Mouse (Mus musculus) heart, embryonic 13.5 days (tissue): ENCODE measurements around the gene Kpna6. TPM values are rescaled to one million over a fixed set of nuclear protein-coding genes. Genes with fewer than 3 reads are reported as not detected.

Experiments used
- ATAC-seq: fragments of 200-750 bp; cut with Nextera tagmentation; 2 replicates; pipeline ENCODE4 v1.8.0; 2017; ENCODE audit warnings: moderate TSS enrichment; ENCODE audit not compliant: insufficient number of reproducible peaks, low FRiP score, low TSS enrichment; ENCODE audit errors: extremely low read depth
- H3K27ac ChIP-seq: fragments of 300-500 bp; sonication (generic); replicated peaks from 2 replicates; pipeline ENCODE4 v1.5.1; 2015; ENCODE audit warnings: moderate library complexity, mild to moderate bottlenecking, inconsistent platforms
- H3K27me3 ChIP-seq: fragments of 300-500 bp; sonication (generic); replicated peaks from 2 replicates; pipeline ENCODE4 v1.6.1; 2015; ENCODE audit warnings: mild to moderate bottlenecking, inconsistent platforms
- H3K36me3 ChIP-seq: fragments of 300-500 bp; sonication (generic); 2 replicates; pipeline ENCODE4 v1.6.1; 2015; ENCODE audit warnings: mild to moderate bottlenecking, inconsistent platforms
- H3K4me1 ChIP-seq: fragments of 300-500 bp; sonication (generic); 2 replicates; pipeline ENCODE4 v1.6.1; 2015; ENCODE audit warnings: inconsistent platforms
- H3K4me2 ChIP-seq: fragments of 300-500 bp; sonication (generic); 2 replicates; pipeline ENCODE4 v1.6.1; 2015; ENCODE audit warnings: inconsistent platforms, mild to moderate bottlenecking, moderate library complexity
- H3K4me3 ChIP-seq: fragments of 300-500 bp; sonication (generic); 2 replicates; pipeline ENCODE4 v1.5.1; 2015; ENCODE audit warnings: moderate library complexity, mild to moderate bottlenecking, inconsistent platforms
- H3K9ac ChIP-seq: fragments of 300-500 bp; sonication (generic); 2 replicates; pipeline ENCODE4 v1.6.1; 2015; ENCODE audit warnings: inconsistent platforms, mild to moderate bottlenecking, moderate library complexity
- H3K9me3 ChIP-seq: fragments of 300-500 bp; sonication (generic); 2 replicates; pipeline ENCODE4 v1.6.1; 2016; ENCODE audit warnings: inconsistent platforms
- WGBS: fragments of 180-500 bp; shearing (Covaris S2); methylation state at CpG from one replicate; pipeline ENCODE4 v1.1.7; 2015; ENCODE audit warnings: mixed read lengths; 5-methylcytosine and 5-hydroxymethylcytosine counted together
- microRNA-seq: library from miRNA; unstranded; fragments of <30 nt; microRNA quantifications from one replicate; pipeline ENCODE4, GENCODE M21; 2016
- polyA plus RNA-seq: library from polyadenylated mRNA; unstranded; fragments of >200 nt; fragmentation: Nextera tagmentation; extraction: Ambion mirVana; gene quantifications from 2 replicates; pipeline ENCODE4 v1.2.1, GENCODE M21; 2015

The Kpna6 gene
- polyA plus RNA-seq, 1 experiment from 2014 or later, result 13.3 TPM

- H3K27ac ChIP-seq, result no peak overlapping the region
- H3K4me2 ChIP-seq, result no peak overlapping the region
- H3K9me3 ChIP-seq, result no peaks in the 10 kb centered on the region
- 86% methylated on average over 3 of the region's 3 CpGs for WGBS
- peaks cover 26% of the 10 kb centered on the region for H3K4me1 ChIP-seq
- no peak overlapping the region for H3K9ac ChIP-seq
- no peaks in the 10 kb centered on the region for H3K27me3 ChIP-seq
- no peak for ATAC-seq
- H3K36me3 ChIP-seq, result peaks cover 24% of the 10 kb centered on the region
- no peak overlapping the region for H3K4me3 ChIP-seq
These were observed 55.9 kb downstream of the Kpna6 start for GRCm38 (mm10) chr4:129616631-129617030.

GRCm38 (mm10) chr4:129615801-129616290 is 56.7 kb downstream of the Kpna6 start:
- Histone ChIP-seq H3K9ac (no peak overlapping the region), H3K9me3 (no peaks in the 10 kb centered on the region), H3K4me3 (no peak overlapping the region), H3K27ac (no peak overlapping the region), H3K4me1 (peaks cover 24% of the 10 kb centered on the region), H3K4me2 (no peak overlapping the region), H3K27me3 (no peaks in the 10 kb centered on the region), H3K36me3 (peaks cover 24% of the 10 kb centered on the region)
- no peak for ATAC-seq
- WGBS, result 85% methylated on average over 9 of the region's 9 CpGs

- no peaks in the 10 kb centered on the region for H3K27me3 ChIP-seq
- peaks cover 33% of the 10 kb centered on the region for H3K36me3 ChIP-seq
- peak within 1 kb of the TSS; percentile 24; the same call in 1 of the 2 replicates for H3K9ac ChIP-seq
- no peak within 1 kb of the TSS for H3K4me3 ChIP-seq
- peaks cover 21% of the 10 kb centered on the region for H3K4me1 ChIP-seq
- WGBS, result 73% methylated on average over 6 of the region's 6 CpGs
- no peak within 1 kb of the TSS for H3K4me2 ChIP-seq
- no peak within 1 kb of the TSS for H3K27ac ChIP-seq
- ATAC-seq, result no peak
- H3K9me3 ChIP-seq, result no peaks in the 10 kb centered on the region
These were observed 58.5 kb downstream of the Kpna6 start, which contains the start of gene Dcdc2b for GRCm38 (mm10) chr4:129614093-129614492. Dcdc2b (minus strand) TSS chr4:129614257.

GRCm38 (mm10) chr4:129610472-129610871 is 62.1 kb downstream of the Kpna6 start:
- H3K27ac ChIP-seq, result no peak overlapping the region
- WGBS, result 58% methylated on average over 4 of the region's 4 CpGs
- peaks cover 44% of the 10 kb centered on the region for H3K36me3 ChIP-seq
- H3K27me3 ChIP-seq, result no peaks in the 10 kb centered on the region
- no peak for ATAC-seq
- no peaks in the 10 kb centered on the region for H3K9me3 ChIP-seq
- H3K4me1 ChIP-seq, result peaks cover 12% of the 10 kb centered on the region
- H3K4me2 ChIP-seq, result no peak overlapping the region
- no peak overlapping the region for H3K4me3 ChIP-seq
- H3K9ac ChIP-seq, result no peak overlapping the region

- H3K27ac ChIP-seq, result no peak overlapping the region
- no peak overlapping the region for H3K4me2 ChIP-seq
- H3K4me1 ChIP-seq, result peaks cover 12% of the 10 kb centered on the region
- H3K27me3 ChIP-seq, result no peaks in the 10 kb centered on the region
- no peaks in the 10 kb centered on the region for H3K9me3 ChIP-seq
- H3K9ac ChIP-seq, result no peak overlapping the region
- 77% methylated on average over 4 of the region's 4 CpGs for WGBS
- H3K4me3 ChIP-seq, result no peak overlapping the region
- H3K36me3 ChIP-seq, result peaks cover 47% of the 10 kb centered on the region
- no peak for ATAC-seq
These were observed 62.5 kb downstream of the Kpna6 start for GRCm38 (mm10) chr4:129610026-129610425.

- H3K9me3 ChIP-seq, result no peaks in the 10 kb centered on the region
- no peak overlapping the region for H3K9ac ChIP-seq
- 78% methylated on average over 12 of the region's 12 CpGs for WGBS
- H3K4me3 ChIP-seq, result no peak overlapping the region
- no peak for ATAC-seq
- H3K27me3 ChIP-seq, result no peaks in the 10 kb centered on the region
- H3K36me3 ChIP-seq, result peaks cover 52% of the 10 kb centered on the region
- H3K4me1 ChIP-seq, result peaks cover 8% of the 10 kb centered on the region
- H3K27ac ChIP-seq, result no peak overlapping the region
- H3K4me2 ChIP-seq, result no peak overlapping the region
These were observed 63.4 kb downstream of the Kpna6 start for GRCm38 (mm10) chr4:129609139-129609631.

- no peak overlapping the region for H3K4me3 ChIP-seq
- H3K4me1 ChIP-seq, result 0 out of 2 replicates have a peak, but pooled peaks cover 4% of the 10 kb centered on the region
- no peak overlapping the region for H3K4me2 ChIP-seq
- no peak overlapping the region for H3K9ac ChIP-seq
- H3K9me3 ChIP-seq, result no peaks in the 10 kb centered on the region
- WGBS, result 36% methylated on average over 7 of the region's 7 CpGs
- ATAC-seq, result no peak
- no peaks in the 10 kb centered on the region for H3K27me3 ChIP-seq
- H3K36me3 ChIP-seq, result peaks cover 59% of the 10 kb centered on the region
- H3K27ac ChIP-seq, result no peak overlapping the region; the same call in 1 of the 2 replicates
These were observed 64.0 kb downstream of the Kpna6 start for GRCm38 (mm10) chr4:129608426-129609025.

- Histone ChIP-seq H3K27me3 (no peaks in the 10 kb centered on the region), H3K27ac (peak within 1 kb of the TSS; percentile 81), H3K4me1 (peaks cover 27% of the 10 kb centered on the region), H3K9ac (peak within 1 kb of the TSS; percentile 97), H3K4me2 (peak within 1 kb of the TSS; percentile 88), H3K36me3 (peaks cover 68% of the 10 kb centered on the region), H3K9me3 (no peaks in the 10 kb centered on the region), H3K4me3 (peak within 1 kb of the TSS; percentile 99)
- WGBS, result under 1% methylated on average over 71 of the region's 74 CpGs
- ATAC-seq, result peak; percentile 77
These were observed 72.1 kb downstream of the Kpna6 start, which contains the start of the genes Eif3i and Tmem234 for GRCm38 (mm10) chr4:129600233-129601158. Eif3i (minus strand) TSS chr4:129600648. Tmem234 (plus strand) TSS chr4:129600668.

Small RNA genes lying within 50 kb of the gene (microRNA-seq; reads per million reads assigned to microRNA genes)
- gene Mir7016, result not detected

Other genes with a start within 250 kb of the Kpna6 start
- 3.9 and 4.7 TPM in 2 replicates for gene Zbtb8b, start 231.9 kb downstream of the Kpna6 start, polyA plus RNA-seq
- 25.4 and 26.9 TPM in 2 replicates for gene Bsdc1, start 211.2 kb downstream of the Kpna6 start, polyA plus RNA-seq
- not detected in 2 replicates for gene Tssk3, start 181.7 kb downstream of the Kpna6 start, polyA plus RNA-seq
- gene Fam229a, start 181.6 kb downstream of the Kpna6 start, polyA plus RNA-seq, result not detected in 2 replicates
- 383 and 399 TPM in 2 replicates for gene Marcksl1, start 159.2 kb downstream of the Kpna6 start, polyA plus RNA-seq
- 127 and 141 TPM in 2 replicates for gene Hdac1, start 130.1 kb downstream of the Kpna6 start, polyA plus RNA-seq
- gene Lck, start 99.1 kb downstream of the Kpna6 start, polyA plus RNA-seq, result 2.8 and 7.0 TPM in 2 replicates
- gene Fam167b, start 94.2 kb downstream of the Kpna6 start, polyA plus RNA-seq, result 4.7 and 7.3 TPM in 2 replicates
- gene Eif3i, start 72.1 kb downstream of the Kpna6 start, polyA plus RNA-seq, result 169 and 189 TPM in 2 replicates
- gene Tmem234, start 72.1 kb downstream of the Kpna6 start, polyA plus RNA-seq, result 160 and 179 TPM in 2 replicates
- 1.3 and 1.6 TPM in 2 replicates for gene Dcdc2b, start 58.5 kb downstream of the Kpna6 start, polyA plus RNA-seq
- 20.4 and 23.6 TPM in 2 replicates for gene Iqcc, start 53.7 kb downstream of the Kpna6 start, polyA plus RNA-seq
- 41.1 and 46.1 TPM in 2 replicates for gene Ccdc28b, start 48.8 kb downstream of the Kpna6 start, polyA plus RNA-seq
- 47.5 and 49.4 TPM in 2 replicates for gene Txlna, start 31.7 kb downstream of the Kpna6 start, polyA plus RNA-seq
- gene Tmem39b, start 24.1 kb upstream of the Kpna6 start, polyA plus RNA-seq, result 6.7 and 6.9 TPM in 2 replicates
- gene Khdrbs1, start 69.5 kb upstream of the Kpna6 start, polyA plus RNA-seq, result 75.6 and 77.5 TPM in 2 replicates
- gene Ptp4a2, start 138.5 kb upstream of the Kpna6 start, polyA plus RNA-seq, result 326 and 374 TPM in 2 replicates